Mouse (Mus musculus) frontal cortex, adult 2 months (tissue): ENCODE measurements at regions not wholly inside any gene's neighbourhood (a gene's known extent, or its start where the extent isn't known, plus 50 kb on each side); places are given as distances from the start of the nearest gene placed in this dataset.

Source experiments
- DNase-seq, 2 experiments: peaks; one replicate each; pipeline ENCODE4 v3.0.0; 2022; ENCODE audit warnings: low spot score in 1 of 2; ENCODE audit errors: extremely low spot score in 1 of 2

DNA sequence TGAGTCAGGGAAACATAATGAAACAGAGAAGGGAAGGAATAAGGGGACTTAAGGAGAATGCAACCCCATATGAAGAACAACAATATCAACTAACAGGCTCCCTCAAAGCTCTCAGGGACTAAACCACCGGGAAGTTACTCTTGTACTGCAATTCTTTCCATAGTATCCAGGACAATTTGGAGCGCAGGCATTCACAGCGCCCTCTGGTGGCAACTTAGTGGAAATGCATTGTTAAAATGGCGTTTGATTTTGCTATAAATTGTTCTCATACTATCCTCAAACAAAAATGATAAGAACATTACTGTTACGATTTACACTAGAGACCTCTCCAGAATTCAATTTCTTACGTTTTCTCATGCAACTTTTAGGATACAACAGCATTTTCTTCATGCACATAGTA lies 1126.1 kb downstream of the Pcdh9 start:
- DNase-seq: peak in 1 of 2 experiments; percentile 0

DNA sequence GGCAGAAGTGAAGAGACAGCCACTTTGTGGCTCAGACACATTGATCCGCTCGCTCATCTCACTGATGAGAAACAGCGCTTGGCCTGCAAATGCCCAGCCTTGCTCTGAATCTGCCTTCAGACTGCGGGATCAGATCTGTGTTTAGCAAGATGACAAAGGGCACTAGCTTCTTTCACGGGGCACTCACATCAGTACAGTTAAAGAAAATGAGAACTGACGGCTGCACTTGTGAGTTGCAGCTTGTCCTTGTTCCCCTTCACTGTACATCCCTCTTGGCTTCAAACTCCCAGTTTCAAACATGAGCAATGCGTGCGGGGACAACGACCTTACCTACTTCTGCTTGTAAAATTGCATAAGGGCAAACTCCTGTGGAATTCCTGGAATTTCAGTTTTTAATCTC lies 1135.8 kb downstream of the Pcdh9 start:
- DNase-seq: no peak

DNA sequence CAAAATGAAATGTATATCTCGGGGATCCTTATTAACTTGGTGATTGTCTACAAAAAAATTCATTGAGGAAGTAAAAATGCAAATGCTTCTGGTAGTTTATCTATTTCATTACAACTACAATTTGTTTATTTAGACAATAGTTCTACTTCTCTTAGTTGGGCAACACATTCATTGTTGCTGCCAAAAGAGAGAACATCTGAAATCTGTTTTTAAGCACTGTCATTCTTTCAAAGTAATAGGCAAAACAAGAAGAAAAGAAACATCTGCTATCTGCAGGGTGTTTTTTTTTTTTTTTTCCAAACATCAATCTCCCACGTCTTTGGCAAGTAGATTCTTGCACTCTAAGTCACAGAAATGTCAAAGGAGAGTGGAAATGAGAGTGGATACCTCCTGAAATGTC lies 1172.8 kb downstream of the Pcdh9 start:
- DNase-seq: no peak

DNA sequence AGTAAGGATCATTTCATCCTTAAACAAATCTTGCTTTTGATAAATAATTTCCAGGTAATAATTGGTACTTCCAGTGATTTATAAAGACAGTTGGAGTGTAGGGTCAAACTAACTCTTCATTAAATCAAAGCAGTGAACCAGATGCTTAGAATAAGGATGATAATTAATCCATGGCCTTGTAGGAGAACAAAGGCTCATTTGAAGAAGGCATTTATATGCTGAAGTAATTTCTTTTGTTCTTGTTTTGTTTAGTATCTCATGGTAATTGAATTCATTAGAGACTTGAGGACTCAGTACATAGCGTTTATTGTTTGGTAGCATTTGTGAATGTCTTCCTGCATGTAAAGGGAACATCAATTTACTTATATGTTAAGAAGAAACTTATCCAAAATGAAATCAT lies 1202.3 kb downstream of the Pcdh9 start:
- DNase-seq: no peak

DNA sequence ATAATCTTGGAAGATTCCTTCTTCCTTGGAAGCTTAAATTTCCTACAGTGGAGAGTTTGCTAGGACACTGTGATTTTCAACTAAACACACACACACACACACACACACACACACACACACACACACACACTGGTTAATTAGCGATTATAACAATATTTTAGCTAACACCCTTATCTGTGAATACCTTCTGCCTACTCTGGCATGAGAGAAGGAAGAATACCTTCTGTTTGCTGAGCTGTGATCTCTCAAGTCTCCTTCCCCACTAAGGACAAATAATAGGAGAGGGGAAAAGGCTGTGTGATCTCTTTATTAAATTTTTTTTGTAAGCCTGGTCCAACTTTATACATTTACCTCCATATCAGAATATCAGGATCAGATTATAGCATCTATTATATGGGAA lies 1203.4 kb downstream of the Pcdh9 start:
- DNase-seq: no peak

DNA sequence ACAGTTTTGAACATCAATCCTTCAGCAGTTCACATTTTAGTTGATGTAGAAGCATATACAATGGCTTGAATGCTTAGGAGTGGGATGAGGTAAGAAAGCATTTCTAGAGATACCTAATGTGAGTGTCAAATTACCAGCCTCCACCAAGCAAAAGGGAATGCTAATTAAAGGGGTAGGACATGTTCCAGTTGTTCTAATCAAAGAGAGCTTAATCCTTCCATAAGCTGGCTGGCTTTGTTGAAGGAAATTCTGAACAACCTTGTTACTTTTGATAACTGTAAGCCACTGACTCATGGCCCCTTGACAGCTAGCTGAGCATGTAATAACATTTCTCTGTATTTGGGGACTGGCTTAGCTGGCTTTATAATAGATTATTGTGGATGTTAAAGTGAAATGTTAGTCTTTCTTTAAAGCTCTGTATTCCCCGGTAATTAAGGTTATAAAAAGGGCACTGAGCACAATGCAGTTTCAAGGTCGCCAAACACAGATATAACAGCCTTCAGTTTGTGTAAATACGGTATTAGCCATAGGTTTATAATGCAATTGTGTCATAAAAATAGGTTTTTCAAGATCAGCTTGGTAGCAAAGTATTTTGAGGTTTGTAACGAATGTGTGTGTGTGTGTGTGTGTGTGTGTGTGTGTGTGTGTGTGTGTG lies 1211.5 kb downstream of the Pcdh9 start:
- DNase-seq: no peak

DNA sequence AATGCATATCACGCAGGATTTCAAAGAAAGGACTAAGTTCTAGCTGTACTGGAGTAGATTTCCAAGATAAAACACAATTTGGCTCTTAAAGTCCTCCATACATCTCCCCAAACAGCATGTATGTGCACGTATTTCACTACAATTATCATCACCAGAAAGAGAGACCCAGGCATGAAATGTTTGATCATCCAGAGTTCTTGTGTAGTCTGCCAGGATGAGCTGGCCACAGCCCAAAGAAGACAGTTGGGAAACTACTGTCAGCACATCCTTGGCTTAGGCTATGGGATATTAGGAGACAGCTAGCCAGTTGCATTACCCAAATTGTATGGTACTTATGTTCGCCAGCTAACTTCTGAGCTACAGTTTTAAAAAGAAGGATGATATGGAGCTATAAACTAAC lies 1216.3 kb downstream of the Pcdh9 start:
- DNase-seq: no peak
